Mouse (Mus musculus) kidney, postnatal 0 days (tissue): ENCODE measurements around the gene Hoxc8. TPM values are rescaled to one million over a fixed set of nuclear protein-coding genes. Genes with fewer than 3 reads are reported as not detected.
A peak's percentile ranks its signal among the peaks of the same experiment; 100 is the strongest.

Experiments used
- ATAC-seq: fragments of 200-750 bp; cut with Nextera tagmentation; replicated peaks from 2 replicates; pipeline ENCODE4 v1.8.0; 2017; ENCODE audit warnings: low read depth, moderate number of reproducible peaks, moderate TSS enrichment, moderate library complexity; ENCODE audit not compliant: low FRiP score
- DNase-seq: peaks from one replicate; pipeline ENCODE4 v3.0.0-alpha.2; 2016; ENCODE audit warnings: low spot score
- H3K27ac ChIP-seq: fragments of 300-500 bp; sonication (generic); 2 replicates; pipeline ENCODE4 v1.5.1; 2014; ENCODE audit warnings: mild to moderate bottlenecking
- H3K27me3 ChIP-seq: fragments of 300-500 bp; sonication (generic); 2 replicates; pipeline ENCODE4 v1.6.1; 2014; ENCODE audit warnings: low read length, mixed read lengths; ENCODE audit not compliant: insufficient read depth
- H3K36me3 ChIP-seq: fragments of 300-500 bp; sonication (generic); 2 replicates; pipeline ENCODE4 v1.6.1; 2014; ENCODE audit warnings: low read length, mixed read lengths; ENCODE audit not compliant: insufficient read depth
- H3K4me1 ChIP-seq: fragments of 300-500 bp; sonication (generic); replicated peaks from 2 replicates; pipeline ENCODE4 v1.6.1; 2014; ENCODE audit warnings: antibody characterized with exemption, low read length, mixed read lengths; ENCODE audit not compliant: insufficient read depth
- H3K4me2 ChIP-seq: fragments of 300-500 bp; sonication (generic); 2 replicates; pipeline ENCODE4 v1.6.1; 2014; ENCODE audit warnings: mild to moderate bottlenecking, low read length, moderate library complexity, mixed read lengths
- H3K4me3 ChIP-seq: fragments of 300-500 bp; sonication (generic); replicated peaks from 2 replicates; pipeline ENCODE4 v1.5.1; 2014; ENCODE audit warnings: low read depth, low read length
- H3K9ac ChIP-seq: fragments of 300-500 bp; sonication (generic); 2 replicates; pipeline ENCODE4 v1.6.1; 2014; ENCODE audit warnings: low read depth, low read length
- H3K9me3 ChIP-seq: fragments of 300-500 bp; sonication (generic); replicated peaks from 2 replicates; pipeline ENCODE4 v1.6.1; 2016; ENCODE audit warnings: low read length, inconsistent platforms, mixed read lengths
- CTCF ChIP-seq: IDR thresholded peaks from 2 replicates; pipeline ENCODE4 v1.5.1; 2016; ENCODE audit warnings: antibody characterized with exemption, low read depth, mild to moderate bottlenecking, moderate library complexity
- WGBS: fragments of 180-500 bp; shearing (Covaris S2); extraction: QIAGEN DNeasy Blood & Tissue Kit; methylation state at CpG from one replicate; pipeline ENCODE4 v1.1.7; 2014; 5-methylcytosine and 5-hydroxymethylcytosine counted together
- polyA plus RNA-seq: library from polyadenylated mRNA; unstranded; fragments of >200 nt; fragmentation: Nextera tagmentation; extraction: Ambion mirVana; gene quantifications from 2 replicates; pipeline ENCODE4 v1.2.1, GENCODE M21; 2015

Hoxc8 gene
- polyA plus RNA-seq, result 5.8 TPM in 2 replicates

GRCm38 (mm10) chr15:102990461-102991397 lies at the start of gene Hoxc8:
Gene Hoxc8, plus strand, starts transcription at chr15:102990607.
- Histone ChIP-seq H3K36me3 (no peaks in the 10 kb centered on the region), H3K4me1 (peaks cover 10% of the 10 kb centered on the region; the same call in 1 of the 2 replicates), H3K4me2 (peak within 1 kb of the TSS; percentile 91), H3K9me3 (no peaks in the 10 kb centered on the region), H3K27ac (peak within 1 kb of the TSS; percentile 82; the same call in 1 of the 2 replicates), H3K27me3 (no peaks in the 10 kb centered on the region), H3K4me3 (peak within 1 kb of the TSS; percentile 52), H3K9ac (peak within 1 kb of the TSS; percentile 72)
- ATAC-seq (0 out of 2 replicates have a peak, but pooled peaks have one; percentile 21), DNase-seq (no peak)
- no peak for TF ChIP-seq CTCF
- 4% methylated on average over 64 of the region's 69 CpGs for WGBS

- H3K27me3 ChIP-seq, result peaks cover 89% of the 10 kb centered on the region
- DNase-seq (peak; percentile 65), ATAC-seq (0 out of 2 replicates have a peak, but pooled peaks have one; percentile 16)
- no peaks in the 10 kb centered on the region for H3K36me3 ChIP-seq
- TF ChIP-seq CTCF, result peak; percentile 58
- H3K9ac ChIP-seq, result peak overlapping the region; percentile 46; the same call in 1 of the 2 replicates
- WGBS, result under 1% methylated on average over 52 of the region's 53 CpGs
- H3K4me2 ChIP-seq, result peak overlapping the region; percentile 53
- 0 out of 2 replicates have a peak, but pooled peaks cover 9% of the 10 kb centered on the region for H3K4me1 ChIP-seq
- H3K9me3 ChIP-seq, result no peaks in the 10 kb centered on the region
- H3K4me3 ChIP-seq, result peak overlapping the region; percentile 31
- no peak overlapping the region for H3K27ac ChIP-seq
These were observed 47.5 kb upstream of the Hoxc8 start for GRCm38 (mm10) chr15:102942739-102943467.

- H3K36me3 ChIP-seq, result no peaks in the 10 kb centered on the region
- WGBS, result 19% methylated on average over 5 of the region's 5 CpGs
- 0 out of 2 replicates have a peak, but pooled peaks cover 9% of the 10 kb centered on the region for H3K4me1 ChIP-seq
- no peak overlapping the region for H3K27ac ChIP-seq
- no peak overlapping the region for H3K9ac ChIP-seq
- TF ChIP-seq CTCF, result no peak
- H3K4me2 ChIP-seq, result peak overlapping the region; percentile 53
- DNase-seq, result no peak
- peaks cover 89% of the 10 kb centered on the region for H3K27me3 ChIP-seq
- 0 out of 2 replicates have a peak, but pooled peaks have one; percentile 26 for ATAC-seq
- no peaks in the 10 kb centered on the region for H3K9me3 ChIP-seq
- 0 out of 2 replicates have a peak overlapping the region, but pooled peaks have one; percentile 31 for H3K4me3 ChIP-seq
These were observed 47.0 kb upstream of the Hoxc8 start for GRCm38 (mm10) chr15:102943468-102943813.

- Histone ChIP-seq H3K9me3 (no peaks in the 10 kb centered on the region), H3K4me3 (no peak overlapping the region), H3K9ac (no peak overlapping the region), H3K4me2 (no peak overlapping the region), H3K27me3 (peaks cover 81% of the 10 kb centered on the region), H3K36me3 (no peaks in the 10 kb centered on the region), H3K27ac (no peak overlapping the region), H3K4me1 (0 out of 2 replicates have a peak, but pooled peaks cover 4% of the 10 kb centered on the region)
- DNase-seq (no peak), ATAC-seq (no peak)
- TF ChIP-seq CTCF, result no peak
- 18% methylated on average over 22 of the region's 22 CpGs for WGBS
These were observed 45.0 kb upstream of the Hoxc8 start for GRCm38 (mm10) chr15:102945185-102946077.

GRCm38 (mm10) chr15:102947276-102947675 lies 43.1 kb upstream of the Hoxc8 start:
- Histone ChIP-seq H3K4me2 (no peak overlapping the region), H3K4me1 (0 out of 2 replicates have a peak, but pooled peaks cover 4% of the 10 kb centered on the region), H3K4me3 (no peak overlapping the region), H3K9ac (no peak overlapping the region), H3K36me3 (no peaks in the 10 kb centered on the region), H3K27ac (no peak overlapping the region), H3K27me3 (peaks cover 81% of the 10 kb centered on the region), H3K9me3 (no peaks in the 10 kb centered on the region)
- ATAC-seq (no peak), DNase-seq (no peak)
- WGBS, result 8% methylated on average over 9 of the region's 9 CpGs
- TF ChIP-seq CTCF, result no peak
